Mouse (Mus musculus) 3134 (cell line): ENCODE measurements around the gene Gm17402.

Experiments
- DNase-seq: peaks from one replicate; pipeline ENCODE4 v3.0.0-alpha.2; 2011; ENCODE audit warnings: low spot score; ENCODE audit not compliant: insufficient read length; ENCODE audit errors: extremely low read depth

The Gm17402 gene

GRCm38 (mm10) chr3:67375063-67375462, at the start of gene Gm17402:
Gene Gm17402, minus strand, starts transcription at chr3:67375163.
- DNase-seq, result no peak

GRCm38 (mm10) chr3:67378215-67378614, 3.3 kb upstream of the Gm17402 start:
- no peak for DNase-seq

- DNase-seq, result no peak
Observed at GRCm38 (mm10) chr3:67374360-67374778, 594 bp downstream of the Gm17402 start.

GRCm38 (mm10) chr3:67373872-67374271, 1.1 kb downstream of the Gm17402 start, which contains the start of gene Mlf1:
Gene Mlf1, plus strand, starts transcription at chr3:67374097.
- peak; percentile 45 for DNase-seq

GRCm38 (mm10) chr3:67372781-67373180, 2.2 kb downstream of the Gm17402 start:
- no peak for DNase-seq

GRCm38 (mm10) chr3:67372194-67372593, 2.8 kb downstream of the Gm17402 start:
- DNase-seq, result no peak

- no peak for DNase-seq
Observed at GRCm38 (mm10) chr3:67369407-67370079, 5.4 kb downstream of the Gm17402 start.

GRCm38 (mm10) chr3:67367481-67367880, 7.5 kb downstream of the Gm17402 start:
- DNase-seq, result no peak

- DNase-seq, result no peak
Observed at GRCm38 (mm10) chr3:67366087-67366892, 8.7 kb downstream of the Gm17402 start.

- DNase-seq, result no peak
Observed at GRCm38 (mm10) chr3:67358376-67358775, 16.6 kb downstream of the Gm17402 start.

GRCm38 (mm10) chr3:67352763-67353149, 22.2 kb downstream of the Gm17402 start:
- DNase-seq, result no peak

GRCm38 (mm10) chr3:67352128-67352762, 22.7 kb downstream of the Gm17402 start:
- DNase-seq, result no peak

GRCm38 (mm10) chr3:67351406-67352127, 23.4 kb downstream of the Gm17402 start:
- DNase-seq, result no peak

GRCm38 (mm10) chr3:67346674-67347073, 28.3 kb downstream of the Gm17402 start:
- DNase-seq, result no peak

- DNase-seq, result peak; percentile 8
Observed at GRCm38 (mm10) chr3:67344599-67344998, 30.4 kb downstream of the Gm17402 start.

- no peak for DNase-seq
Observed at GRCm38 (mm10) chr3:67343004-67343662, 31.8 kb downstream of the Gm17402 start.

- no peak for DNase-seq
Observed at GRCm38 (mm10) chr3:67340921-67341320, 34.0 kb downstream of the Gm17402 start.

- no peak for DNase-seq
Observed at GRCm38 (mm10) chr3:67339558-67339957, 35.4 kb downstream of the Gm17402 start.

- no peak for DNase-seq
Observed at GRCm38 (mm10) chr3:67322422-67322821, 52.5 kb downstream of the Gm17402 start.
